Mouse (Mus musculus) forebrain, embryonic 14.5 days (tissue): ENCODE data around the gene Pip5kl1. TPM values are rescaled to one million over a fixed set of nuclear protein-coding genes. Genes with fewer than 3 reads are reported as not detected.

ENCODE experiments used
- ATAC-seq: fragments of 200-750 bp; cut with Nextera tagmentation; 2 replicates; pipeline ENCODE4 v1.8.0; 2017; ENCODE audit warnings: mild to moderate bottlenecking, moderate library complexity
- DNase-seq: peaks from one replicate; pipeline ENCODE4 v3.0.0-alpha.2; 2015; ENCODE audit warnings: low spot score
- H3K27ac ChIP-seq: fragments of 300-500 bp; sonication (generic); 2 replicates; pipeline ENCODE4 v1.5.1; 2014; ENCODE audit warnings: low read depth, mild to moderate bottlenecking, control low read depth, low read length, moderate library complexity
- H3K27me3 ChIP-seq: fragments of 300-500 bp; sonication (generic); replicated peaks from 2 replicates; pipeline ENCODE4 v1.6.1; 2014; ENCODE audit warnings: low read length, control low read depth, mixed read lengths; ENCODE audit not compliant: control insufficient read depth, insufficient read depth
- H3K36me3 ChIP-seq: fragments of 300-500 bp; sonication (generic); 2 replicates; pipeline ENCODE4 v1.6.1; 2014; ENCODE audit warnings: low read length, control low read depth; ENCODE audit not compliant: control insufficient read depth, insufficient read depth
- H3K4me1 ChIP-seq: fragments of 300-500 bp; sonication (generic); 2 replicates; pipeline ENCODE4 v1.6.1; 2014; ENCODE audit warnings: antibody characterized with exemption, low read length, control low read depth; ENCODE audit not compliant: control insufficient read depth, insufficient read depth
- H3K4me2 ChIP-seq: fragments of 300-500 bp; sonication (generic); 2 replicates; pipeline ENCODE4 v1.6.1; 2014; ENCODE audit warnings: mild to moderate bottlenecking, control low read depth, low read length
- H3K4me3 ChIP-seq: fragments of 300-500 bp; sonication (generic); 2 replicates; pipeline ENCODE4 v1.5.1; 2014; ENCODE audit warnings: low read depth, low read length, control low read depth
- H3K9ac ChIP-seq: fragments of 300-500 bp; sonication (generic); 2 replicates; pipeline ENCODE4 v1.6.1; 2014; ENCODE audit warnings: mild to moderate bottlenecking, low read length, control low read depth, moderate library complexity
- H3K9me3 ChIP-seq: fragments of 300-500 bp; sonication (generic); replicated peaks from 2 replicates; pipeline ENCODE4 v1.6.1; 2016; ENCODE audit warnings: low read length, control low read depth, mixed read lengths; ENCODE audit not compliant: control insufficient read depth
- WGBS: fragments of 180-500 bp; shearing (Covaris S2); extraction: QIAGEN DNeasy Blood & Tissue Kit; methylation state at CpG from one replicate; pipeline ENCODE4 v1.1.7; 2014; 5-methylcytosine and 5-hydroxymethylcytosine counted together
- polyA plus RNA-seq: library from polyadenylated mRNA; unstranded; fragments of >200 nt; fragmentation: Nextera tagmentation; extraction: Ambion mirVana; gene quantifications from 2 replicates; pipeline ENCODE4 v1.2.1, GENCODE M21; 2014

Pip5kl1 gene
- polyA plus RNA-seq, 1 experiment from 2014 or later = 4.7 TPM

DNA sequence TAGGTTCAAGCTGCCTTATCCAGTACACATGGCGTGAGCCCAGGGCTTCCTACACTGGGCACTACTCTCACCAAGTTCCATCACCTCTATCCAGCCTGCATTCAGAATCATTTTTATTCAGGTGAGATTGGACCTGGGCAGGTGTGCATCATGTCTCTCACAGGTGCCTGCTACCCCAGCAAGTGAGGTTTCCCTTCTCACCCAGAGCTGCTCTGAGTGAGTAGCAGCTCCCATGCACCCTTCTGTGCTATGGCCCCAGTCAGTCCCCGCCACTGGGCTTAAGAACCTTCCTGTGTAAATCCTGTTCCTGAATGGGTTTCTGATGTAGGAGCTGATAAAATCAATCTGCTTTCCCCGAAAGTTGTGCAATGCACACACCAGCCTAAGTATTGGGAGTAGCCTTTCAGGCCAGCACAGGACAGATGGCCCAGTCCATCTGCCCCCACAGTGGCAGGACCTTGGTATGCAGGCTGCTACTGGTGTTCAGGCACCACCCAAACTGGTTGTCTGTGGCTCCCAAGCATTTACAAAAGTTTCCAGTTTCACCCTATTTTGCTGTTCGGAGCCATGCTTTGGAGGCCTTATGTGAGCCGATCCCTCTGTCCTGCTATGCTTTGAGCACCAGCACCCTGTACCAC is 49.6 kb downstream of the Pip5kl1 start:
- no peak overlapping the region for H3K4me3 ChIP-seq
- H3K4me2 ChIP-seq = no peak overlapping the region
- no peak overlapping the region for H3K9ac ChIP-seq
- no peaks in the 10 kb centered on the region for H3K27me3 ChIP-seq
- no peaks in the 10 kb centered on the region for H3K36me3 ChIP-seq
- no peaks in the 10 kb centered on the region for H3K9me3 ChIP-seq
- DNase-seq (no peak), ATAC-seq (no peak)
- peaks cover 28% of the 10 kb centered on the region for H3K4me1 ChIP-seq
- H3K27ac ChIP-seq = no peak overlapping the region
- 83% methylated on average over 5 of the region's 5 CpGs for WGBS

DNA sequence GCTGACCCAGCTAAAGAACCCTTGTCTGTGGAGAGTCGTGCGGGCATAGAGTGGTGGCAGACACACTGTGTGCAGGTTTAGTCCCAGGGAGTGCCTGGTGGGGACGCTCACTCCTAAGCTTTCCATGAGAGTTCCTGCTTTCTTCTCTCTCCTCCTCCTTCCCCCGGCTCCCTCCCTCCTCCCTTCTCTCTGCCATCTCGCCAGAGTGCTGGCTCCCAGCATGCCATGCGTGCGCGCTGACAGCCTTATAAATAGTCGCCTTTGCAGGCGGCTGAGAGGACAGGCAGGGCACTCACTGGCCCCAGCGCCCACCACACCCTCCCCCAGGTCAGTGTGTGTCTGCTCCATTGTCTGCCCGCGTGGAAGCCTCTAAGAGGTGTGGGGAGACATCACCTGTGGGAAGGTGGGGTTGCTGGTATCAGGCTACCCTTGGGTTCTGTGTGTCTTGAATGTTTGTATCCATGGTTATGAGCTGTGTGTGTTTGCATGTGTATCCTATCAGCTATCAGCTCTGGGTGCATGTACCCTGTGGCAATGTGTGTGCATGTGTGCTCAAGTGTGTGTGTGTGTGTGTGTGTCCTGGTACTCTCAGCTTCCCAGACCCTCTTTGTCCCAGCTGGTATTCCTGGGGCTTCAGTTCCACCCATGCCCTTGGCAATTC is 50.7 kb downstream of the Pip5kl1 start:
- DNase-seq = peak; percentile 90
- Histone ChIP-seq H3K27ac (peak overlapping the region; percentile 79), H3K9me3 (no peaks in the 10 kb centered on the region), H3K9ac (peak overlapping the region; percentile 64), H3K4me1 (peaks cover 32% of the 10 kb centered on the region), H3K4me2 (peak overlapping the region; percentile 62), H3K36me3 (no peaks in the 10 kb centered on the region), H3K4me3 (peak overlapping the region; percentile 26), H3K27me3 (no peaks in the 10 kb centered on the region)
- 3% methylated on average over 13 of the region's 13 CpGs for WGBS
- ATAC-seq = peak; percentile 80

DNA sequence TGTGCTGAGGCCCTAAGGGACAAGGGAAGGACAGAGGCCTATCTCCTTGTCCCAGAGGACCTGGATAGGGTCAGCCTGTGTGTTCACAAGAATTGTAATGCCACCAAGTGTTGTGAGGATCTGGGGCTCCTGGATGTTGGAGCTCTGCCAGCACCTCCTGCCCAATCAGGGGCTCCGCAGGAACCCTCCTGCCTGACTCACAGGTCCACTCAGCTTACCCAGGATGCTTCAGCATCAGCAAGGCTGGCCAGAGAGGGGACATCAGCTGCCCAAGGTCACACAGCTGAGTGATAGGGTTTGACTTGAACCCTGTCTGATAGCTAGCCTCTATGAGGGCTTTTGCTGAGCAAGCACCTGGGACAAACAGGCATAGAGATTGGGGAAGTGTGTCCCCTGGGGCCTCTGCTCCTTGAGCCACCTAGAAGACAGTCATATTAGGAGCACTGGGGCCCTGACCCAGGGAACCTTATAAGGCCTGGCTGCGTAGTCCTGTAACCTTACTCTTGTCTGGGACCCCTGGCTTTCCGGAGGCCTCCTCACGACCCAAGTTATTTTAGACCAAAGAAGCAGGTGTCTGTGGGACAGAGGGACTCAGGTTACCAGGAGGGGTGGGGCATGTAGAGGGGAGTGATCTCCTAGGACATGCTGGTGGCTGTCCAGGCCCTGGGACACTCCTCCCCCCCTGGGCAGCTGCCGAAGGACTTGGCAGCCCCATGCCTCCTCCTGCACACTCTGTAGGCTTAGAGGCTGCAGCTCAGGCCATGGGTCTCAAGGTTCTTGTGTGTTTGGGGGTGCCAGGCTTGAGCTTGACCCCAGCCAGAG is 51.5 kb downstream of the Pip5kl1 start:
- ATAC-seq (peak; percentile 25), DNase-seq (peak; percentile 59)
- WGBS = 53% methylated on average over 5 of the region's 5 CpGs
- Histone ChIP-seq H3K27me3 (no peaks in the 10 kb centered on the region), H3K9ac (peak overlapping the region; percentile 64), H3K4me2 (peak overlapping the region; percentile 62), H3K4me1 (peaks cover 31% of the 10 kb centered on the region), H3K36me3 (no peaks in the 10 kb centered on the region), H3K4me3 (peak overlapping the region; percentile 26; the same call in 1 of the 2 replicates), H3K27ac (peak overlapping the region; percentile 79; the same call in 1 of the 2 replicates), H3K9me3 (no peaks in the 10 kb centered on the region)

DNA sequence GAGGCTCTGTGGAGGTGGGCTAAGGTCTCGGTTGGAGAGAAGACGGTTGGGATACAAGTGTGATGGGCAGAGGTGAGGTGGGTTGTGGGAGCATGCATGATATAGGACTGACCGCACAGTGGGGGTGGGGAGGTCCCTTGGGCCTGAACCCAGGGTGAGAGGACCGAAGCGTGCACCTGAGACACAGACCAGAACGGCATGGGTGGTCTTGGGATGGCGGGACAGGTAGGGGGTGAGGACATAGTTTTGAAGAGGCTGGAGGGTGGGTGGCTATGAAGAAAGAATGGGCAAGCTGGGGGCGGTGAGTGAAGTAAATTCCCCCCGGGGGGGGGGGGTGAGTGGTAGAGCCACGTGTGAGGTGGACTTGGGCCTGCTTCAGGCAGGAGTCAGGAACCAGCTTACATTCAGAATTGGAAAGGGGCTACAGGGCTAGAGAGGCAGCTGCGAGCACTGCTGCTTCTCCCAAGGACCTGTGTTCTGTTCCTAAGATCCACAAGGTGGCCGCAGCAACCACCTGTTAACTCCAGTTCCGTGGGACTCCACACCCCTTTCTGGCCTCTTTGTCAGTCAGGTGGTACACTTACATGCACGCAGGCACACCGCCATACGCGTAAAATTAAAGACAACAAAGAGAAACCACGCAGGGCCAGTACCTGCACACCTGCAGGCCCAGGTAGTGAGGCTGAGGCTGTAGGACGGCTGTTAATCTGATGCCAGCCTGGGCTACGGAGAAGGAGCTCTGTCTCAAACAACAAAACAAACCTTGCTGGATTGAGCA is 52.9 kb downstream of the Pip5kl1 start:
- H3K36me3 ChIP-seq = no peaks in the 10 kb centered on the region
- no peak overlapping the region for H3K27ac ChIP-seq
- H3K4me2 ChIP-seq = no peak overlapping the region
- H3K9ac ChIP-seq = no peak overlapping the region
- ATAC-seq (no peak), DNase-seq (no peak)
- no peak overlapping the region for H3K4me3 ChIP-seq
- H3K9me3 ChIP-seq = no peaks in the 10 kb centered on the region
- H3K27me3 ChIP-seq = no peaks in the 10 kb centered on the region
- 67% methylated on average over 20 of the region's 20 CpGs for WGBS
- H3K4me1 ChIP-seq = peaks cover 30% of the 10 kb centered on the region

DNA sequence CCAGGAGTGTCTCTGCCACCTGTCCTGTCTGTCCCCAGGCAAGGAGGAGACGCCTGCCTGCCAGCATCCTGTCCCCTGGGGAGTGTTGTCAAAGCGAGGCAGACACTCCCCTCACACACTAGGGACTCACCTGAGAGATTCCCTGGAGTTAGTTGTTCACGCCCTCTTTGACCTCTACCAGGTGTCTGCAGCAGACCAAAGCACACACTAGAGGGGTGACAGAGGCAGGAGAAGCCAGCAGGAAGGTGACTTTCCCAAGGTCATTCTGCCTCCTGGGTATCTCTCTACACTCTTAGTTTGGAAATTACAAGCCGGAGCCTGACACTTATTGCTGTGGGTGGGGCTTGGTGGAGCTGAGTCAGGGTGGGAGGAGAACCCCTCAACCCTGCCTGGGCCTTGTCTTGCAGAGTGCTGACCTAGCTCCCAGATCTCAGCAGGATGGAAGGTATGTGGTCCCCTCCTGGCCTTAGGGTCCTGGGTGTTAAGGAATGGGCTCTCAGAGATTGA is 53.5 kb downstream of the Pip5kl1 start:
- no peak overlapping the region for H3K4me3 ChIP-seq
- no peak for DNase-seq
- ATAC-seq = no peak
- H3K27ac ChIP-seq = no peak overlapping the region
- H3K27me3 ChIP-seq = no peaks in the 10 kb centered on the region
- WGBS = 60% methylated on average over 4 of the region's 4 CpGs
- H3K4me2 ChIP-seq = no peak overlapping the region; the same call in 1 of the 2 replicates
- H3K9ac ChIP-seq = 0 out of 2 replicates have a peak overlapping the region, but pooled peaks have one; percentile 13
- no peaks in the 10 kb centered on the region for H3K9me3 ChIP-seq
- H3K4me1 ChIP-seq = peaks cover 30% of the 10 kb centered on the region
- H3K36me3 ChIP-seq = 0 out of 2 replicates have a peak, but pooled peaks cover under 1% of the 10 kb centered on the region

DNA sequence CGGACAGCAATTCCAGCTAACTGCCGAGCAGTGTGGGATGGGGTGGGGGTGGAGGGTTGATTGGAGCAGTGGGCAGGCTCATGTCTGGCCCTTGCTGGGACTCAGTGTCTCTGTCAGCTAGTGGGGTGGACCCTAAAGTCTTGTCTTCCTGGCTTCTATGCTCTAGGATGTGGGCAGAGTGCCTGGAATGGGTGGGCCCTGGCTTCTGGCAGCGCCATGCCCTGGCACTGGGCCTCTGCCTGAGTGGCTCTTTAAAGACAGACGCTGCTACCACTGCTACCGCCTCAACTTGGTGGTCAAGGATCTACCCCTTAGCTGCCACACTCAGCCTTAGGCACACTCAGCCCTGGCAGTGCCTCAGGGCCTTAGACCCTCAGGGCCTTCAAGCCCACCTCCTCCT is 54.1 kb downstream of the Pip5kl1 start:
- H3K4me2 ChIP-seq = no peak overlapping the region
- H3K27ac ChIP-seq = peak overlapping the region; percentile 15; the same call in 1 of the 2 replicates
- H3K4me3 ChIP-seq = no peak overlapping the region
- H3K27me3 ChIP-seq = no peaks in the 10 kb centered on the region
- no peak; the same call in 1 of the 2 replicates for ATAC-seq
- H3K36me3 ChIP-seq = peaks cover 7% of the 10 kb centered on the region; the same call in 1 of the 2 replicates
- 27% methylated on average over 5 of the region's 5 CpGs for WGBS
- H3K4me1 ChIP-seq = peaks cover 30% of the 10 kb centered on the region
- DNase-seq = peak; percentile 61
- peak overlapping the region; percentile 33 for H3K9ac ChIP-seq
- H3K9me3 ChIP-seq = no peaks in the 10 kb centered on the region

DNA sequence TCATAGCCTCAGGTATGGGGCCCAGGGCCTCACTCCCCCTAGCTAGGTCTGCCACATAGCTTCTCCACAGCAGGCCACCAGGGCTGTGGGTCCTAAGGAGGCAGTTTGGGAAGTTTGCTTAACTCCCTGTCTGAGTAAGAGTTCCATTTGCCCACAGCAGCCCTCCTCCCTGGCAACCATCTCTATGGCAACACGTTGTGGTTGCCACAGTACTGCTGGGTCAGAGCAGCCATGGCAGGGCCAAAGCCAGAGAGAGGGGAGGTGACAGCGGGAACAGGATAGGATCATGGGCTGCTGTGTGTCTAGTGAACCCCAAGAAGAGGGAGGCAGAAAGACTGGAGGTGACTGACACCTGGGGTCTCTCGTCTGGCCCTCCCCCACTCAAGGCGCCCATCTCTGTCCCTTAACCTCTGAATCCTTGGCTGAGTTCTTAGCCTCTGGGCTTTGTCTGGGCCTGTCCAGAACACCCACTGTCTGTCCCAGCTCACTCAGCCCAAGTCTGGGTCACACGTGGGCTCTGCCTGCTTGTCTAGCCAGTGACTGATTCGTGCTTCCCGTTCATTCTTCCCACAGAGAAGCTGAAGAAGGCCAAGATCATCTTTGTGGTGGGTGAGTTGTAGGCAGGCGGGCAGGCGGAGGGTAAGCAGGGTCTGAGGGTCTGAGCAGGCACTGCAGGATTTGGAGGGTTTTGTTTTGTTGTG is 54.8 kb downstream of the Pip5kl1 start:
- DNase-seq = peak; percentile 80
- H3K4me1 ChIP-seq = peaks cover 30% of the 10 kb centered on the region
- 30% methylated on average over 9 of the region's 9 CpGs for WGBS
- H3K4me2 ChIP-seq = peak overlapping the region; percentile 26; the same call in 1 of the 2 replicates
- peak overlapping the region; percentile 32; the same call in 1 of the 2 replicates for H3K9ac ChIP-seq
- no peaks in the 10 kb centered on the region for H3K27me3 ChIP-seq
- peak; percentile 33; the same call in 1 of the 2 replicates for ATAC-seq
- H3K4me3 ChIP-seq = no peak overlapping the region
- H3K27ac ChIP-seq = no peak overlapping the region; the same call in 1 of the 2 replicates
- no peaks in the 10 kb centered on the region for H3K9me3 ChIP-seq
- H3K36me3 ChIP-seq = peaks cover 9% of the 10 kb centered on the region; the same call in 1 of the 2 replicates
